Mouse (Mus musculus): Measurements from ENCODE around the gene Etv6. TPM values are rescaled to one million over a fixed set of nuclear protein-coding genes. Genes with fewer than 3 reads are reported as not detected.

Gene Etv6
- polyA plus RNA-seq, 1 experiment from 2014 or later, result 23.5 TPM

GRCm38 (mm10) chr6:134058451-134058850, 23.0 kb downstream of the Etv6 start:
- in situ Hi-C loops (cut with MboI; ENCODE audit: low pct_unique_long_range_greater_than_20kb), result no loop called here
- H3K27me3 ChIP-seq, result no peaks in the 10 kb centered on the region
- DNase-seq (ENCODE audit: low read depth, low spot score) (no peak), ATAC-seq (no peak)
- TF ChIP-seq CTCF (IDR thresholded peaks at IDR 0.05), result no peak
- ChIA-PET CTCF (interaction anchor here (1.0 to 1.4 kb wide), 4 partner anchors 11 to 122 kb away, joined by 3 to 4 read pairs (median 3); no protein-coding TSS in a partner anchor), POLR2A (interaction anchor here (0.8 kb wide), 1 partner anchor 11 kb away, joined by 3 read pairs; no protein-coding TSS in a partner anchor)

GRCm38 (mm10) chr6:134058886-134059551, 23.5 kb downstream of the Etv6 start:
- POLR2A ChIA-PET, result interaction anchor here (0.8 kb wide), 1 partner anchor 10 kb away, joined by 3 read pairs; no protein-coding TSS in a partner anchor
- TF ChIP-seq CTCF (IDR thresholded peaks at IDR 0.05), result no peak
- CTCF ChIA-PET, result interaction anchor here (1.0 to 1.4 kb wide), 4 partner anchors 10 to 121 kb away, joined by 3 to 4 read pairs (median 3); no protein-coding TSS in a partner anchor
- in situ Hi-C loops (cut with MboI; ENCODE audit: low pct_unique_long_range_greater_than_20kb), result no loop called here
- DNase-seq (ENCODE audit: low read depth, low spot score) (no peak), ATAC-seq (no peak)
- H3K27me3 ChIP-seq, result no peaks in the 10 kb centered on the region

GRCm38 (mm10) chr6:134059552-134059891, 24.0 kb downstream of the Etv6 start:
- no peaks in the 10 kb centered on the region for H3K27me3 ChIP-seq
- DNase-seq (ENCODE audit: low read depth, low spot score) (no peak), ATAC-seq (no peak)
- CTCF ChIA-PET, result interaction anchor here (1.0 to 1.3 kb wide), 2 partner anchors 10 to 22 kb away, joined by 3 to 4 read pairs; no protein-coding TSS in a partner anchor
- TF ChIP-seq CTCF (IDR thresholded peaks at IDR 0.05), result no peak
- POLR2A ChIA-PET, result interaction anchor here (0.8 kb wide), 1 partner anchor 9 kb away, joined by 3 read pairs; no protein-coding TSS in a partner anchor
- in situ Hi-C loops (cut with MboI; ENCODE audit: low pct_unique_long_range_greater_than_20kb), result no loop called here

DNA sequence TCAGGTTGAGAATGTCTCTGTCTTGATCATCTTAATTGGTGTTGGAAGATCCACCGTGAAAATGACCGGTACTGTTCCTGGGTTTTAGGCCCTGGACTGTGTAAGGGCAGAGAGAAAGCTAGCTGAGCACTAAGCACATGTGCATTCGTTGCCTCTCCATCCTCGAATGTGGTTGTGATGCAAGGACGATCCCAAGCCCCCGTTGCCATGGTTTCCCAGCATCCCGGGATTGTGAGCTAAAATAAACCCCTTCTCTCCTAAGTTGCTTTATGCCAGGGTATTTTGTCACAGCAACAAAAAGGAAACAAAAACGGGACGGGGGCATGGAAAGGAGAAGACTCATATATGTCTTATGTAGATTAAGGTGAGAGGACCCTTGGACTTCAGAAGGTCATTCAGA, 24.5 kb downstream of the Etv6 start:
- no peaks in the 10 kb centered on the region for H3K27me3 ChIP-seq
- no peak for DNase-seq (ENCODE audit: low read depth, low spot score)
- ChIA-PET POLR2A (no interaction called here), CTCF (interaction anchor here (0.6 kb wide), 1 partner anchor 21 kb away, joined by 3 read pairs; no protein-coding TSS in a partner anchor)
- TF ChIP-seq CTCF (IDR thresholded peaks at IDR 0.05), result no peak
- in situ Hi-C loops (cut with MboI; ENCODE audit: low pct_unique_long_range_greater_than_20kb), result no loop called here
- no peak for ATAC-seq

- POLR2A ChIA-PET, result no interaction called here
- CTCF ChIA-PET, result interaction anchor here (0.6 kb wide), 1 partner anchor 22 kb away, joined by 3 read pairs; no protein-coding TSS in a partner anchor
- ATAC-seq, result no peak
These were observed 25.3 kb downstream of the Etv6 start for GRCm38 (mm10) chr6:134060811-134061210.

GRCm38 (mm10) chr6:134065018-134065725, 29.7 kb downstream of the Etv6 start:
- CTCF ChIA-PET, result interaction anchor here (1.6 kb wide), 1 partner anchor 25 kb away, joined by 3 read pairs; no protein-coding TSS in a partner anchor
- POLR2A ChIA-PET, result no interaction called here
- in situ Hi-C loops (cut with MboI; ENCODE audit: low pct_unique_long_range_greater_than_20kb), result no loop called here
- no peak for TF ChIP-seq CTCF (IDR thresholded peaks at IDR 0.05)
- DNase-seq (ENCODE audit: low read depth, low spot score), result no peak
- ATAC-seq, result no peak
- no peaks in the 10 kb centered on the region for H3K27me3 ChIP-seq

More at GRCm38 (mm10) chr6:134060811-134061210, 25.3 kb downstream of the Etv6 start:
- in situ Hi-C loops (cut with MboI; ENCODE audit: low pct_unique_long_range_greater_than_20kb), result no loop called here
- TF ChIP-seq CTCF (IDR thresholded peaks at IDR 0.05), result no peak
- DNase-seq (ENCODE audit: low read depth, low spot score), result no peak
- no peaks in the 10 kb centered on the region for H3K27me3 ChIP-seq

- CTCF ChIA-PET, result interaction anchor here (1.6 kb wide), 1 partner anchor 26 kb away, joined by 3 read pairs; no protein-coding TSS in a partner anchor
- no peak for TF ChIP-seq CTCF (IDR thresholded peaks at IDR 0.05)
- in situ Hi-C loops (cut with MboI; ENCODE audit: low pct_unique_long_range_greater_than_20kb), result no loop called here
These were observed 30.6 kb downstream of the Etv6 start for GRCm38 (mm10) chr6:134066112-134066511.

GRCm38 (mm10) chr6:134066996-134067395, 31.5 kb downstream of the Etv6 start:
- TF ChIP-seq CTCF (IDR thresholded peaks at IDR 0.05), result no peak
- ATAC-seq (no peak), DNase-seq (ENCODE audit: low read depth, low spot score) (no peak)
- H3K27me3 ChIP-seq, result no peaks in the 10 kb centered on the region
- POLR2A ChIA-PET, result no interaction called here
- in situ Hi-C loops (cut with MboI; ENCODE audit: low pct_unique_long_range_greater_than_20kb), result no loop called here
- CTCF ChIA-PET, result interaction anchor here (1.6 kb wide), 1 partner anchor 27 kb away, joined by 3 read pairs; no protein-coding TSS in a partner anchor

More at GRCm38 (mm10) chr6:134066112-134066511, 30.6 kb downstream of the Etv6 start:
- H3K27me3 ChIP-seq, result no peaks in the 10 kb centered on the region
- ATAC-seq, result no peak
- no peak for DNase-seq (ENCODE audit: low read depth, low spot score)
- POLR2A ChIA-PET, result no interaction called here

DNA sequence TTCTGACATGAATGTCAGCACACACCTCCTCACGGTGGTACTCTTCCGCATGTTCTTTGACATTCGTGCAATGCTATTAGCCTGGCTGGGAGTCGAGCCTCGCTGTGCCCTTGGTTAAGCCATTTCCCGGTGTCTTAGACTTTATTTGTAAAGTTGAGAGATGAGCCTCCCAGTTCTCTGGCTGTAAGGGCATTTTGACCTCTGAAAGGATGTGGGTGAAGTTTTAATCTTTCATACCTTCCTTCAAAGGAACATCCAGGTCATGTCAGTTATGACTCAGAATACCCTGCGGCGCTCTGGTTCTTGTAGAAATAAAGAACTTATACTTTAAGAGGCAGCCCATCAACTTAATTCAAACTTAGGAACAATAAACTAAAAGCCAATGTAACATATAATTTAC, 32.0 kb downstream of the Etv6 start:
- DNase-seq (ENCODE audit: low read depth, low spot score) (no peak), ATAC-seq (no peak)
- ChIA-PET CTCF (no interaction called here), POLR2A (no interaction called here)
- in situ Hi-C loops (cut with MboI; ENCODE audit: low pct_unique_long_range_greater_than_20kb), result no loop called here
- H3K27me3 ChIP-seq, result no peaks in the 10 kb centered on the region
- TF ChIP-seq CTCF (IDR thresholded peaks at IDR 0.05), result no peak

DNA sequence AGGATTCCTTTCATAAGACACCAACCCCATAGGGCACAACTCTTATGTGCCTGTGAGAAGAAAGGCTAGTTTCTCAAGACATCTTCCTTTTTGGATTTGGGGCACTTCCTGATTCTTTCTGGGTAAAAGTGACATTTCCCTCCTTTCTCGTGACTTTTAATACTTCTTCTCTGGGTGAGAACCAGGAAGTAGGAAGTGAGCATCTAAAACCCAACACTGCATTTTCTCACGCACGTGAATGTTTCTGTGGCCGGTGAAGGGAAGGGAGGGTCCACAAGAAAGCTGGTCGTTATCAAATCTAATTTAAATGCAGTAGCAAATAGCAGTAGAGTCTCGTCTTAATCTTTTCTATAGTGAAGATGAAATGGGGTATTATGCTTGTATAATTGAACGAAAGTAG, 36.9 kb downstream of the Etv6 start:
- no peak for TF ChIP-seq CTCF (IDR thresholded peaks at IDR 0.05)
- CTCF ChIA-PET, result interaction anchor here (1.1 kb wide), 1 partner anchor 15 kb away, joined by 6 read pairs; no protein-coding TSS in a partner anchor
- H3K27me3 ChIP-seq, result no peaks in the 10 kb centered on the region
- POLR2A ChIA-PET, result no interaction called here
- DNase-seq (ENCODE audit: low read depth, low spot score) (no peak), ATAC-seq (no peak)
- in situ Hi-C loops (cut with MboI; ENCODE audit: low pct_unique_long_range_greater_than_20kb), result no loop called here

GRCm38 (mm10) chr6:134072906-134073305, 37.4 kb downstream of the Etv6 start:
- ChIA-PET CTCF (interaction anchor here (1.1 kb wide), 1 partner anchor 16 kb away, joined by 6 read pairs; no protein-coding TSS in a partner anchor), POLR2A (no interaction called here)
- H3K27me3 ChIP-seq, result no peaks in the 10 kb centered on the region
- in situ Hi-C loops (cut with MboI; ENCODE audit: low pct_unique_long_range_greater_than_20kb), result no loop called here
- no peak for TF ChIP-seq CTCF (IDR thresholded peaks at IDR 0.05)
- DNase-seq (ENCODE audit: low read depth, low spot score), result no peak
- no peak for ATAC-seq

Measured in Patski (cell line).